Mouse (Mus musculus) megakaryocyte, adult 5-6 weeks (primary cell): ENCODE results near the gene Cltrn. TPM values are rescaled to one million over a fixed set of nuclear protein-coding genes. Genes with fewer than 3 reads are reported as not detected.

Source experiments
- ATAC-seq: 2 replicates; pipeline ENCODE4 v1.8.0; 2016; ENCODE audit warnings: mild to moderate bottlenecking, inconsistent platforms; ENCODE audit not compliant: poor library complexity, severe bottlenecking
- total RNA-seq, 2 experiments: library from RNA; stranded (forward) in 1 of 2; stranded (reverse) in 1 of 2; fragments of 153-499, 151-499 nt in 1 of 2; fragments of 221-1000, 200-1000 nt in 1 of 2; gene quantifications; 2 replicates each; pipeline versions ENCODE4 v1.2.3 to v1.2.4; 2015 to 2017

Cltrn gene
- total RNA-seq, 2 experiments from 2014 or later = not detected

- no peak for ATAC-seq
Measured at GRCm38 (mm10) chrX:164135304-164135818, 46.7 kb downstream of the Cltrn start.

- ATAC-seq = no peak
Measured at GRCm38 (mm10) chrX:164139032-164139431, 50.4 kb downstream of the Cltrn start, which contains the start of gene Ace2. Gene Ace2, plus strand, starts transcription at chrX:164139332.

- no peak for ATAC-seq
Measured at GRCm38 (mm10) chrX:164145463-164146250, 57.0 kb downstream of the Cltrn start.

- no peak for ATAC-seq
Measured at GRCm38 (mm10) chrX:164152703-164153102, 64.1 kb downstream of the Cltrn start.

- no peak for ATAC-seq
Measured at GRCm38 (mm10) chrX:164153606-164154005, 65.0 kb downstream of the Cltrn start.

GRCm38 (mm10) chrX:164154594-164154993 is 66.0 kb downstream of the Cltrn start:
- ATAC-seq = no peak

- no peak for ATAC-seq
Measured at GRCm38 (mm10) chrX:164164681-164165080, 76.1 kb downstream of the Cltrn start.

Other genes with a start within 250 kb of the Cltrn start
- gene Ap1s2, start 179.8 kb upstream of the Cltrn start, total RNA-seq (2015) = 353 and 406 TPM in 2 replicates
- 207 and 221 TPM in 2 replicates for gene Ap1s2, start 179.8 kb upstream of the Cltrn start, total RNA-seq (2017)
- 25.4 and 30.4 TPM in 2 replicates for gene Zrsr2, start 130.2 kb upstream of the Cltrn start, total RNA-seq (2015)
- gene Zrsr2, start 130.2 kb upstream of the Cltrn start, total RNA-seq (2017) = 22.5 and 37.1 TPM in 2 replicates
- 0.66 and 1.5 TPM in 2 replicates for gene Car5b, start 60.8 kb upstream of the Cltrn start, total RNA-seq (2015)
- 0.15 and 0.81 TPM in 2 replicates for gene Car5b, start 60.8 kb upstream of the Cltrn start, total RNA-seq (2017)
- gene Siah1b, start 12.3 kb upstream of the Cltrn start, total RNA-seq (2015) = 5.5 and 6.6 TPM in 2 replicates
- 5.7 and 6.9 TPM in 2 replicates for gene Siah1b, start 12.3 kb upstream of the Cltrn start, total RNA-seq (2017)
- gene Ace2, start 50.5 kb downstream of the Cltrn start, total RNA-seq (2015) = not detected in 2 replicates
- not detected in 2 replicates for gene Ace2, start 50.5 kb downstream of the Cltrn start, total RNA-seq (2017)
- 27.4 and 30.8 TPM in 2 replicates for gene Bmx, start 169.4 kb downstream of the Cltrn start, total RNA-seq (2015)
- 40.8 and 42.4 TPM in 2 replicates for gene Bmx, start 169.4 kb downstream of the Cltrn start, total RNA-seq (2017)
- 3.9 and 6.1 TPM in 2 replicates for gene Pir, start 180.5 kb downstream of the Cltrn start, total RNA-seq (2015)
- gene Pir, start 180.5 kb downstream of the Cltrn start, total RNA-seq (2017) = 1.7 and 2.8 TPM in 2 replicates